13 mouse cellular contexts compared by ENCODE assay signal in the genomic region with DNA sequence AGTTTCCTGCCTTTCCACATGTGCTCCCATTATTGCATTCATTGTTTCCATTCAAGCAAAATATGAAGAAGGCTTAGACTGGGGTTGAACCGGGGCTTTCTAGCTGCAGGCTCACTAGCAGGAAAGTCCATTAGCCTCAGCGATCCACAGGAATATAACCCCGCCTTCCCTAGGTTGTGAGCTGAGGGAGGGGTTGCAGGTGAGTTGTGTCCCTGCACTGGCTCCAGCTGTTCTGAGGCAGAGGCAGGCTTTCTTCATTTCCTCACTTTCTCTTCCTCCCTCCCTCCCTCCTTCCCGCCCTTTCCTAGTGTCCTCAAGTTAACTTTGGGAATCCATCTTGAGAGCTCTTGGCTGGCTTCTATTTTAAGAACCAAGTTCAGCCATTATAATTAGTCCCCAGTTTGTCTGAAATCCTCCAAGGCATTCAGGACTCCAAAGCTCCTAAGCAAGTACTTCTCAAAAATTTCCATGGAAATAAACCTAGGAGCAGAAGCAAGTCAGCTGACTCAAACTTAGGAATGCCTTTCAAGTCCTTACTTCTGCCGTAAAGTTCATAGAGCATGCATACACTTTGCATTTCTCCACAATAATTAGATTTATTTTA.
DNase-seq lines count a peak whose midpoint lies in the region; ATAC-seq and TF ChIP-seq lines count a peak whose summit lies in the region.
"Had no signal": no experiment of that assay in that cellular context is flagged by ENCODE, and none has a peak within 500 bp of the region (broad histone marks: within the 10 kb centered on the region; RNA-seq: fewer than 3 reads in every experiment).

No protein-coding gene starts in this region.

- ATAC-seq in embryonic facial prominence, embryonic 14.5 days (ENCODE audit: low read depth): peak; percentile 66
- no peak for ATAC-seq in hindbrain, embryonic 15.5 days (ENCODE audit: low FRiP score, low read depth)
- ATAC-seq: CD4-positive, CD25-positive, alpha-beta regulatory T cell, adult 4 months; intestine, embryonic 16.5 days had no signal

- DNase-seq in kidney, adult 2 months: peak; percentile 28
- no peak for DNase-seq in kidney, postnatal 14 days
- DNase-seq in embryonic facial prominence, embryonic 14.5 days (ENCODE audit: low spot score): peak; percentile 31
- peak; percentile 18 for DNase-seq in skeletal muscle tissue, adult 2 months (ENCODE audit: low read depth, low spot score)
- DNase-seq in lung, adult 18-20 months: no peak
- DNase-seq in lung, adult 2 months: no peak
- DNase-seq in cerebellum, adult 18-20 months: no peak
- DNase-seq: adrenal gland, postnatal 25 days; cerebellum, adult 8-10 months had no signal

- H3K9ac ChIP-seq in embryonic facial prominence, embryonic 14.5 days (ENCODE audit: low read depth, low read length): no peak overlapping the region
- H3K9ac ChIP-seq in hindbrain, embryonic 15.5 days: no peak overlapping the region

- no peak for TF ChIP-seq CTCF in kidney, adult 2 months (conservative IDR thresholded peaks at IDR 0.05; ENCODE audit: insufficient read depth, insufficient read length, low read depth, low read length)
- TF ChIP-seq CTCF in lung, adult 2 months (IDR thresholded peaks at IDR 0.05; ENCODE audit: insufficient read depth, low read length): no peak

- H3K36me3 ChIP-seq in kidney, adult 2 months (ENCODE audit: control insufficient read depth, insufficient read depth, low read length): no peaks in the 10 kb centered on the region
- H3K36me3 ChIP-seq in embryonic facial prominence, embryonic 14.5 days (ENCODE audit: control insufficient read depth, insufficient read depth, low read length): no peaks in the 10 kb centered on the region
- no peaks in the 10 kb centered on the region for H3K36me3 ChIP-seq in hindbrain, embryonic 15.5 days

- 0 out of 2 replicates have a peak, but pooled peaks cover 2% of the 10 kb centered on the region for H3K4me1 ChIP-seq in kidney, adult 2 months (ENCODE audit: control insufficient read depth, insufficient read depth, low read length)
- H3K4me1 ChIP-seq in embryonic facial prominence, embryonic 14.5 days (ENCODE audit: control insufficient read depth, insufficient read depth, low read length): peaks cover 5% of the 10 kb centered on the region; the same call in 1 of the 2 replicates
- peaks cover 17% of the 10 kb centered on the region for H3K4me1 ChIP-seq in hindbrain, embryonic 15.5 days (replicated peaks)
- H3K4me1 ChIP-seq in lung, adult 2 months (ENCODE audit: control insufficient read depth, insufficient read depth, low read length): no peaks in the 10 kb centered on the region

- H3K27ac ChIP-seq in kidney, adult 2 months (ENCODE audit: insufficient read depth, low read depth, low read length): no peak overlapping the region
- H3K27ac ChIP-seq in embryonic facial prominence, embryonic 14.5 days (replicated peaks; ENCODE audit: low read depth, low read length): no peak overlapping the region
- peak overlapping the region; percentile 61 for H3K27ac ChIP-seq in hindbrain, embryonic 15.5 days (replicated peaks)

- TF ChIP-seq POLR2A in kidney, adult 2 months (IDR thresholded peaks at IDR 0.05; ENCODE audit: low read depth, low read length): no peak
- no peak for TF ChIP-seq POLR2A in lung, adult 2 months (IDR thresholded peaks at IDR 0.05; ENCODE audit: borderline replicate concordance, extremely low read depth, low read depth, low read length)

- no peak overlapping the region for H3K4me3 ChIP-seq in kidney, adult 2 months (ENCODE audit: insufficient read depth, low read depth, low read length)
- no peak overlapping the region for H3K4me3 ChIP-seq in embryonic facial prominence, embryonic 14.5 days (ENCODE audit: low read depth, low read length)
- H3K4me3 ChIP-seq in hindbrain, embryonic 15.5 days: no peak overlapping the region
- no peak overlapping the region for H3K4me3 ChIP-seq in lung, adult 2 months (replicated peaks; ENCODE audit: extremely low read depth, low read depth, low read length)

- H3K9me3 ChIP-seq in embryonic facial prominence, embryonic 14.5 days (ENCODE audit: control insufficient read depth, low read length): no peaks in the 10 kb centered on the region
- no peaks in the 10 kb centered on the region for H3K9me3 ChIP-seq in hindbrain, embryonic 15.5 days

- H3K4me2 ChIP-seq in embryonic facial prominence, embryonic 14.5 days (ENCODE audit: low read depth, low read length): no peak overlapping the region
- H3K4me2 ChIP-seq in hindbrain, embryonic 15.5 days: peak overlapping the region; percentile 13
- H3K4me2 ChIP-seq: liver, embryonic 11.5 days had no signal

- no peaks in the 10 kb centered on the region for H3K27me3 ChIP-seq in kidney, adult 2 months (replicated peaks; ENCODE audit: control insufficient read depth, insufficient read depth, low read length)
- no peaks in the 10 kb centered on the region for H3K27me3 ChIP-seq in embryonic facial prominence, embryonic 14.5 days (replicated peaks; ENCODE audit: control insufficient read depth, insufficient read depth, low read length)
- H3K27me3 ChIP-seq in hindbrain, embryonic 15.5 days: no peaks in the 10 kb centered on the region

- WGBS in kidney, adult 2 months: 42% methylated on average over 5 of the region's 5 CpGs
- 35% methylated on average over 5 of the region's 5 CpGs for WGBS in embryonic facial prominence, embryonic 14.5 days
- WGBS in hindbrain, embryonic 15.5 days: 45% methylated on average over 5 of the region's 5 CpGs
- WGBS in lung, adult 2 months: 45% methylated on average over 5 of the region's 5 CpGs

Comparison
In these comparisons a context has a peak if more than half of its experiments do, and no peak if none do; other contexts are left out.
1. DNase-seq: peak in kidney, adult 2 months (single experiment), embryonic facial prominence, embryonic 14.5 days (single experiment) and skeletal muscle tissue, adult 2 months (single experiment); none in kidney, postnatal 14 days (single experiment), lung, adult 18-20 months (0 of 2), lung, adult 2 months (single experiment) and cerebellum, adult 18-20 months (0 of 2).